Mouse (Mus musculus) gastrocnemius, adult 2 months (tissue): Measurements from ENCODE around the gene Shroom4. TPM values are rescaled to one million over a fixed set of nuclear protein-coding genes. Genes with fewer than 3 reads are reported as not detected.
A peak's percentile ranks its signal among the peaks of the same experiment; 100 is the strongest.

ENCODE experiments used
- DNase-seq: peaks from one replicate; pipeline ENCODE4 v3.0.0; 2022
- H3K27ac ChIP-seq: fragments of 200-600 bp; 2 replicates; pipeline ENCODE4 v1.8.1; 2022; ENCODE audit warnings: mild to moderate bottlenecking
- H3K4me3 ChIP-seq: fragments of 200-600 bp; 2 replicates; pipeline ENCODE4 v1.8.1; 2022; ENCODE audit warnings: mild to moderate bottlenecking, moderate library complexity
- CTCF ChIP-seq: fragments of 200-600 bp; IDR thresholded peaks from 2 replicates; pipeline ENCODE4 v1.8.1; 2022; ENCODE audit warnings: antibody characterized with exemption, mild to moderate bottlenecking, moderate library complexity
- intact Hi-C: fragments of 180-260 bp; cut with DNase I; formaldehyde crosslinking; loops from one replicate; pipeline ENCODE4 v1.15.1; 2025
- total RNA-seq, 2 experiments: library from RNA; stranded (reverse); gene quantifications; 2 replicates each; pipeline ENCODE4 v1.2.3; 2021

Gene Shroom4
- total RNA-seq, 2 experiments from 2014 or later, result 4.3 to 5.7 TPM

- intact Hi-C loops, result loop anchor here (5.0 kb wide), 1 partner anchor 261 kb away; no protein-coding TSS in a partner anchor
- Histone ChIP-seq H3K27ac (no peak overlapping the region), H3K4me3 (no peak overlapping the region)
- TF ChIP-seq CTCF, result peak; percentile 56
- DNase-seq, result no peak
These were observed 123.3 kb downstream of the Shroom4 start for GRCm38 (mm10) chrX:6522935-6523334.

DNA sequence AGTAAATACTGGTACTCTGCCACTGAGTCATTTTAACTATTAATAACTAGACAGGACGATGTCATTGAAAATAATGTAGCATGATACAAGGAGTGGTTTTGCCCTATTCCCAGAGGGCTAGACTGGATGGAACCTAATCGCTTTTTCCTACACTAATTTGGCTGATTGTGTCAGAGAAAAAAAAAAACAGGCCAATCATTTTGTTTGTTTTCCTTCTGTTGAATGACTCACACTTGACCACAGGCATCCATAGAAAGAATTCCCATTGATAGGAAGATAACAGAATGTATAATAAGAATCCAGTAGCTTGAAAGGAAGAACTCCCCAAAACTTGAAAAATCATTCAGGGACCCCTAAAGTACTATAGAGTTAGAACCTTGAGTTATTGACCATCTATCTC, 137.0 kb downstream of the Shroom4 start:
- intact Hi-C loops, result loop anchor here (5.0 kb wide), 1 partner anchor 41 kb away; no protein-coding TSS in a partner anchor
- no peak for TF ChIP-seq CTCF
- DNase-seq, result no peak
- peak overlapping the region; percentile 72; the same call in 1 of the 2 replicates for H3K27ac ChIP-seq
- H3K4me3 ChIP-seq, result no peak overlapping the region

GRCm38 (mm10) chrX:6537689-6538088, 138.0 kb downstream of the Shroom4 start:
- TF ChIP-seq CTCF, result no peak
- intact Hi-C loops, result loop anchor here (5.0 kb wide), 1 partner anchor 40 kb away; no protein-coding TSS in a partner anchor
- no peak overlapping the region for H3K4me3 ChIP-seq
- peak overlapping the region; percentile 72 for H3K27ac ChIP-seq
- DNase-seq, result no peak

DNA sequence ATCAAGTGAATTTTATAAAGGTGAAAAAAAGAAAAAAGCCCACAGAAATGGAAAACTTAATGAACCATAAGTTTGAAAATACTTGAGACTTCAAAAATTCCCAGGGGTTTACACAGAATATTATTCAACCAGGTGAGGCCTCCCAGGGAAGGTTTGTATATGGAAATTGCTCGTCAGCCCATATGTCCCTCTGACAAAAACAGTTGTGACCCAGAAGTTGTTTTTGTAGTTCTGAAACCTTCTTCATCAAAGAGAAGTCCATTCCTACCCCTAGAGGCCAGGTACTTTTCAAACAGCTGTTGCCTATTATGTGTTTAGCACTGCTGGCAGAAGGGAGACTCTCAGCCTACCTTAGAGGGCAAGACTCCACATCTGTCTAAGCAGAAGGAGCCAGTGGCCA, 165.4 kb downstream of the Shroom4 start:
- Histone ChIP-seq H3K27ac (no peak overlapping the region), H3K4me3 (no peak overlapping the region)
- TF ChIP-seq CTCF, result no peak
- no peak for DNase-seq
- intact Hi-C loops, result no loop called here

- peak overlapping the region; percentile 77; the same call in 1 of the 2 replicates for H3K27ac ChIP-seq
- TF ChIP-seq CTCF, result no peak
- intact Hi-C loops, result no loop called here
- H3K4me3 ChIP-seq, result no peak overlapping the region
- DNase-seq, result no peak
These were observed 174.9 kb downstream of the Shroom4 start for GRCm38 (mm10) chrX:6574511-6574910.

- intact Hi-C loops, result loop anchor here (5.0 kb wide), 1 partner anchor 40 kb away; no protein-coding TSS in a partner anchor
- peak overlapping the region; percentile 58 for H3K4me3 ChIP-seq
These were observed 177.3 kb downstream of the Shroom4 start for GRCm38 (mm10) chrX:6577001-6577400.

DNA sequence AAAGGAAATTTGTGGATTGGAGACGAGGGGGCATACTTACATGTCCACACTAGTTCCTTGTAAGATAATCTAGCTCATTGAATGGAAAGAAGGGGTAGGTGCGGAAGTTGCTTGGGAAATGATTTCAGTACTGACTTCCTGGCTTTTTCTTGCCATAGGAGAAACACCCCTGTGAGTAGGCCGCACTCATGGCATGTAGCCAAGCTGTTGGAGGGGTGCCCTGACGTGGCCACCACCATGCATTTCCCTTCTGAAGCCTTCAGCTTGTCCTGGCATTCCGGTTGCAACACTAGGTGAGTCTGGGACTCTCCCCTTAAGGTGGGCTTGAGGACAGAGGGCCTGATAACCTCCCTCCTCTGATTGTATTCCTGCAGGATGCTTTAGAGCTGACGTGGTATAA, 181.0 kb downstream of the Shroom4 start:
- peak overlapping the region; percentile 29; the same call in 1 of the 2 replicates for H3K27ac ChIP-seq
- no peak for DNase-seq
- intact Hi-C loops, result no loop called here
- no peak for TF ChIP-seq CTCF
- peak overlapping the region; percentile 58 for H3K4me3 ChIP-seq

More at GRCm38 (mm10) chrX:6577001-6577400, 177.3 kb downstream of the Shroom4 start:
- TF ChIP-seq CTCF, result no peak
- DNase-seq, result peak; percentile 20
- H3K27ac ChIP-seq, result peak overlapping the region; percentile 79

- Histone ChIP-seq H3K27ac (peak overlapping the region; percentile 29; the same call in 1 of the 2 replicates), H3K4me3 (peak overlapping the region; percentile 58)
- no peak for TF ChIP-seq CTCF
- intact Hi-C loops, result no loop called here
- DNase-seq, result no peak
These were observed 181.5 kb downstream of the Shroom4 start for GRCm38 (mm10) chrX:6581181-6581580.

GRCm38 (mm10) chrX:6582646-6583045, 183.0 kb downstream of the Shroom4 start:
- no peak for DNase-seq
- no peak overlapping the region for H3K27ac ChIP-seq
- intact Hi-C loops, result no loop called here
- no peak for TF ChIP-seq CTCF
- H3K4me3 ChIP-seq, result no peak overlapping the region

- intact Hi-C loops, result no loop called here
- TF ChIP-seq CTCF, result no peak
- DNase-seq, result no peak
- Histone ChIP-seq H3K27ac (no peak overlapping the region), H3K4me3 (no peak overlapping the region)
These were observed 194.5 kb downstream of the Shroom4 start for GRCm38 (mm10) chrX:6594183-6594582.

DNA sequence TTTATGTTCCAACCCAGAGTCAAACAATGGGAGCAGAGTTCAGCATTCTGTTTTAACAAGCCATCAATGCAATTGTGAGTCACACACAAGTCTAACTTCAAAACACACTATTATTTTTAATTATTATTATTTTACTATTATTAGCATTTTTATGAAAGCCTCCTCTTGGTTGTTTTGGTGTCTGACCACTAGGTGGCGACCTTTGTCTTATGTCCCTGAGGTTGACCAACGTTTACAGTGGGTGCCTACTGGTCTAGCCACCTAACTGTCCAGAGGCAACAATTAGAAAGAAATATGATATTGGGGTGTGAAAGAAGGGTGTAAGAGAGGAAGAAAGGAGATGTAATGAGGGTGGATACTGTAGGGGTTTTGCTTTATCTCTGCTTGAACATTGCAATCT, 254.4 kb downstream of the Shroom4 start:
- H3K4me3 ChIP-seq, result no peak overlapping the region
- peak; percentile 16 for DNase-seq
- intact Hi-C loops, result no loop called here
- peak; percentile 64 for TF ChIP-seq CTCF
- H3K27ac ChIP-seq, result no peak overlapping the region

GRCm38 (mm10) chrX:6658820-6659324, 259.2 kb downstream of the Shroom4 start:
- no peak for TF ChIP-seq CTCF
- H3K4me3 ChIP-seq, result no peak overlapping the region
- H3K27ac ChIP-seq, result no peak overlapping the region
- DNase-seq, result no peak
- intact Hi-C loops, result no loop called here

Other genes starting within 250 kb of the Shroom4 start
- under 1 TPM; 0.71 to 0.73 TPM for gene Nudt10, start 226.8 kb upstream of the Shroom4 start, total RNA-seq
- under 1 TPM in 1 of 2 experiments, not detected in 1; 0.08 TPM for gene Bmp15, start 79.1 kb upstream of the Shroom4 start, total RNA-seq